Mouse (Mus musculus) mouse trophoblast stem cell (cell line): ENCODE data around the gene Disc1.

Source experiments
- in situ Hi-C, 2 experiments: fragments of 300-500 bp; cut with MseI, MboI; formaldehyde crosslinking; loops; 2 replicates in 1 of 2; 3 replicates in 1 of 2; pipeline ENCODE4 v1.15.1; 2025

The Disc1 gene

GRCm38 (mm10) chr8:125175661-125176060 lies 121.7 kb downstream of the Disc1 start:
- in situ Hi-C loops, result no loop called here

- in situ Hi-C loops, result no loop called here
These were observed 123.1 kb downstream of the Disc1 start for GRCm38 (mm10) chr8:125177091-125177490.

GRCm38 (mm10) chr8:125177958-125178357 lies 124.0 kb downstream of the Disc1 start:
- in situ Hi-C loops, result no loop called here

- in situ Hi-C loops, result loop anchor here in 1 of 2 experiments (10.0 kb wide), 1 partner anchor 381 kb away; the partner anchor contains the start of gene Sipa1l2
These were observed 129.8 kb downstream of the Disc1 start for GRCm38 (mm10) chr8:125183548-125184451.

GRCm38 (mm10) chr8:125184452-125184817 lies 130.4 kb downstream of the Disc1 start:
- in situ Hi-C loops, result loop anchor here in 1 of 2 experiments (10.0 kb wide), 1 partner anchor 380 kb away; the partner anchor contains the start of gene Sipa1l2

- in situ Hi-C loops, result loop anchor here in 1 of 2 experiments (10.0 kb wide), 1 partner anchor 380 kb away; the partner anchor contains the start of gene Sipa1l2
These were observed 130.9 kb downstream of the Disc1 start for GRCm38 (mm10) chr8:125184881-125185280.

GRCm38 (mm10) chr8:125187044-125187443 lies 133.0 kb downstream of the Disc1 start:
- in situ Hi-C loops, result loop anchor here in 1 of 2 experiments (10.0 kb wide), 1 partner anchor 378 kb away; the partner anchor contains the start of gene Sipa1l2

- in situ Hi-C loops, result no loop called here
These were observed 139.7 kb downstream of the Disc1 start for GRCm38 (mm10) chr8:125193701-125194100.

GRCm38 (mm10) chr8:125195121-125195520 lies 141.1 kb downstream of the Disc1 start:
- in situ Hi-C loops, result no loop called here

GRCm38 (mm10) chr8:125196573-125197094 lies 142.6 kb downstream of the Disc1 start:
- in situ Hi-C loops, result no loop called here

- in situ Hi-C loops, result no loop called here
These were observed 143.5 kb downstream of the Disc1 start for GRCm38 (mm10) chr8:125197341-125198002.

GRCm38 (mm10) chr8:125198420-125199196 lies 144.6 kb downstream of the Disc1 start:
- in situ Hi-C loops, result no loop called here

GRCm38 (mm10) chr8:125199197-125199939 lies 145.4 kb downstream of the Disc1 start:
- in situ Hi-C loops, result no loop called here

GRCm38 (mm10) chr8:125200273-125200863 lies 146.4 kb downstream of the Disc1 start:
- in situ Hi-C loops, result no loop called here

- in situ Hi-C loops, result no loop called here
These were observed 147.7 kb downstream of the Disc1 start for GRCm38 (mm10) chr8:125201650-125202049.

- in situ Hi-C loops, result no loop called here
These were observed 149.0 kb downstream of the Disc1 start for GRCm38 (mm10) chr8:125203016-125203415.

GRCm38 (mm10) chr8:125205556-125205955 lies 151.6 kb downstream of the Disc1 start:
- in situ Hi-C loops, result no loop called here

- in situ Hi-C loops, result no loop called here
These were observed 152.4 kb downstream of the Disc1 start for GRCm38 (mm10) chr8:125206391-125206790.

GRCm38 (mm10) chr8:125206962-125207361 lies 153.0 kb downstream of the Disc1 start:
- in situ Hi-C loops, result no loop called here

GRCm38 (mm10) chr8:125212619-125213167 lies 158.7 kb downstream of the Disc1 start:
- in situ Hi-C loops, result no loop called here
